Mouse (Mus musculus): ENCODE measurements around the gene Herc2. TPM values are rescaled to one million over a fixed set of nuclear protein-coding genes. Genes with fewer than 3 reads are reported as not detected.

The Herc2 gene
- polyA plus RNA-seq, 1 experiment from 2014 or later, result 37.6 TPM

- H3K27me3 ChIP-seq, result no peaks in the 10 kb centered on the region
- 89% methylated on average over 3 of the region's 3 CpGs for WGBS
- no peaks in the 10 kb centered on the region for H3K4me1 ChIP-seq
- no peak overlapping the region for H3K4me3 ChIP-seq
- no peak for ATAC-seq (ENCODE audit: low FRiP score, low read depth)
- H3K4me2 ChIP-seq (replicated peaks), result no peak overlapping the region
- H3K27ac ChIP-seq (replicated peaks), result no peak overlapping the region
- H3K9ac ChIP-seq (replicated peaks), result no peak overlapping the region
- H3K9me3 ChIP-seq, result no peaks in the 10 kb centered on the region
- peaks cover 64% of the 10 kb centered on the region for H3K36me3 ChIP-seq
Measured at GRCm38 (mm10) chr7:56089097-56089496, 39.1 kb downstream of the Herc2 start.

DNA sequence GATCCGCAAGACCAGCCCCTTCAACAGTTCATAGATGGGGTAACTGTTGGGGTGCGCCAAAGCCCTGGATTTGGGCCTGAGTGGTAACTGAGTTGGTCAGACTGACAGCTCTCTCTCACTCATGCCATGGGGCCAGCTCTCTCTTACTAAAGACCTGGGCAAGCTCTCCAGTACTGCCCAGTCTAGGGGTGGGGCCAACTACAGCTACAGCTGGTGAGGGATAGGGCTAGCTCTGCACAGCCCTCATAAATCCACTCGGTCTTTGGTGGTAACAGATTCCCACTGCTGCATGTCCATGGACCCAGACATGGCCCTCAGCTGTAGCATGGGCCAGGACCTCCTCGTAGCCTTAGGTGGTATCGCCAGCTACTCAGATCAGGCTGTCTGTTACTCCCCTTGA, 41.4 kb downstream of the Herc2 start:
- no peak for ATAC-seq (ENCODE audit: low FRiP score, low read depth)
- no peaks in the 10 kb centered on the region for H3K9me3 ChIP-seq
- H3K4me2 ChIP-seq (replicated peaks), result no peak overlapping the region
- H3K27ac ChIP-seq (replicated peaks), result no peak overlapping the region
- no peaks in the 10 kb centered on the region for H3K27me3 ChIP-seq
- no peak overlapping the region for H3K9ac ChIP-seq (replicated peaks)
- H3K4me1 ChIP-seq, result no peaks in the 10 kb centered on the region
- no peak overlapping the region for H3K4me3 ChIP-seq
- peaks cover 72% of the 10 kb centered on the region for H3K36me3 ChIP-seq
- WGBS, result 97% methylated on average over 5 of the region's 5 CpGs

DNA sequence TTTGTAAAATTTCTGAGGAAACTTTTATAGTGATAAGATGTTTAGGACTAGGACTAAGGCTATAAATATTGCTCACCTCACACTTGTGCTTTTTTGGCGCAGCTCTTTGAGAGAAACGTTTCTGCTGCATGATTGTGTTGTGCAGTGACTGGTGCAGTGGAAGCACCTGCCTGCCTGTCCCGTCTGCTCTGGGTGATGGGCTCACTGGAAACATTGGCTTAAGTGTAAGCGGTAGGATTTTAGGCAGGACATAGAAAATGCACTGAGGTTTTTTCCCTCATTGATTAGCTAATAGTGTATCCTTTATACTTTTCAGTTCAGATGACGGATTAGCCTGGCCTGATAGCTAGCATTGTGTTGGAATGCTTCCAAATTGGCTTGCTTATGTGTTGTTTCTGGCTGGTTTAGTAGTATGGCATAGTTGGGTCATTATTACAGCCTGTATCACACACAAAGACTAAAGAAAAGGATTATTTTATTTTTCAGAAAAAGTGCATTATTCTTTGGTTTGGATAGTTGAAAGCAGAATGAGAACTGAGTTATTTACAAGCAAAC, 52.4 kb downstream of the Herc2 start:
- WGBS, result 88% methylated on average over 5 of the region's 5 CpGs
- no peak overlapping the region for H3K4me2 ChIP-seq (replicated peaks)
- H3K4me1 ChIP-seq, result no peaks in the 10 kb centered on the region
- H3K9ac ChIP-seq (replicated peaks), result no peak overlapping the region
- no peak for ATAC-seq (ENCODE audit: low FRiP score, low read depth)
- no peaks in the 10 kb centered on the region for H3K9me3 ChIP-seq
- H3K4me3 ChIP-seq, result no peak overlapping the region
- H3K27me3 ChIP-seq, result no peaks in the 10 kb centered on the region
- no peak overlapping the region for H3K27ac ChIP-seq (replicated peaks)
- H3K36me3 ChIP-seq, result peaks cover 65% of the 10 kb centered on the region

- Histone ChIP-seq H3K9ac (replicated peaks) (no peak overlapping the region), H3K27ac (replicated peaks) (no peak overlapping the region), H3K4me3 (no peak overlapping the region), H3K27me3 (no peaks in the 10 kb centered on the region), H3K4me2 (replicated peaks) (no peak overlapping the region), H3K36me3 (peaks cover 48% of the 10 kb centered on the region), H3K9me3 (no peaks in the 10 kb centered on the region), H3K4me1 (no peaks in the 10 kb centered on the region)
- ATAC-seq (ENCODE audit: low FRiP score, low read depth), result no peak
- 93% methylated on average over 6 of the region's 6 CpGs for WGBS
Measured at GRCm38 (mm10) chr7:56112999-56113398, 63.0 kb downstream of the Herc2 start.

- Histone ChIP-seq H3K9me3 (no peaks in the 10 kb centered on the region), H3K4me1 (no peaks in the 10 kb centered on the region), H3K9ac (replicated peaks) (no peak overlapping the region), H3K4me2 (replicated peaks) (no peak overlapping the region), H3K27me3 (no peaks in the 10 kb centered on the region), H3K27ac (replicated peaks) (no peak overlapping the region), H3K4me3 (no peak overlapping the region), H3K36me3 (peaks cover 38% of the 10 kb centered on the region)
- no peak for ATAC-seq (ENCODE audit: low FRiP score, low read depth)
- WGBS, result 84% methylated on average over 1 of the region's 1 CpGs
Measured at GRCm38 (mm10) chr7:56114148-56114547, 64.2 kb downstream of the Herc2 start.

- 89% methylated on average over 7 of the region's 7 CpGs for WGBS
- H3K36me3 ChIP-seq, result peaks cover 28% of the 10 kb centered on the region
- no peaks in the 10 kb centered on the region for H3K9me3 ChIP-seq
- no peak overlapping the region for H3K27ac ChIP-seq (replicated peaks)
- H3K27me3 ChIP-seq, result no peaks in the 10 kb centered on the region
- H3K4me2 ChIP-seq (replicated peaks), result no peak overlapping the region
- no peak overlapping the region for H3K9ac ChIP-seq (replicated peaks)
- H3K4me3 ChIP-seq, result no peak overlapping the region
- ATAC-seq (ENCODE audit: low FRiP score, low read depth), result no peak
- no peaks in the 10 kb centered on the region for H3K4me1 ChIP-seq
Measured at GRCm38 (mm10) chr7:56120968-56121367, 71.0 kb downstream of the Herc2 start.

GRCm38 (mm10) chr7:56121425-56121824, 71.4 kb downstream of the Herc2 start:
- no peak overlapping the region for H3K4me3 ChIP-seq
- H3K9ac ChIP-seq (replicated peaks), result no peak overlapping the region
- H3K27me3 ChIP-seq, result no peaks in the 10 kb centered on the region
- 96% methylated on average over 5 of the region's 5 CpGs for WGBS
- no peak for ATAC-seq (ENCODE audit: low FRiP score, low read depth)
- no peak overlapping the region for H3K4me2 ChIP-seq (replicated peaks)
- H3K4me1 ChIP-seq, result no peaks in the 10 kb centered on the region
- H3K9me3 ChIP-seq, result no peaks in the 10 kb centered on the region
- peaks cover 24% of the 10 kb centered on the region for H3K36me3 ChIP-seq
- H3K27ac ChIP-seq (replicated peaks), result no peak overlapping the region

DNA sequence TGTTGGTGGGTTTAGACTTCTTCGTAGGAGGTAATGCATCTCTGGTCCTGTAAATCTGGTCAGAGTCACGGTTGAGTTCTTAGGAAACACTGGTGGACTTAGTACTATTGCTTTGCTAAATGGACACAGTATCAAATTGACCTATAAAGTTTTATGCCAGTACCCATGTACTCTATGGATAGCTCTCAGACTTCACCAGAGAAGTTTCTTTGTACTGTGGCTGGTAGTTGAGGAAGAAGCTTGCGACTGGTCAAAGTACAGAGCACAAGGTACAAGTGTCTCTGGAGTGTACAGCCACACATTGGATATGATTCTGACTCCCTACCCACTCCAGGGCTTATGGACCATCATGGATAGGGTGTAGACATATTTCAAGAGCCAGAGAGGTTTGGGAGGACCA, 78.1 kb downstream of the Herc2 start:
- Histone ChIP-seq H3K36me3 (peaks cover 31% of the 10 kb centered on the region), H3K4me3 (no peak overlapping the region), H3K4me2 (replicated peaks) (no peak overlapping the region), H3K27me3 (no peaks in the 10 kb centered on the region), H3K4me1 (no peaks in the 10 kb centered on the region), H3K9ac (replicated peaks) (no peak overlapping the region), H3K27ac (replicated peaks) (no peak overlapping the region), H3K9me3 (no peaks in the 10 kb centered on the region)
- ATAC-seq (ENCODE audit: low FRiP score, low read depth), result no peak
- 99% methylated on average over 3 of the region's 3 CpGs for WGBS

GRCm38 (mm10) chr7:56129577-56129976, 79.6 kb downstream of the Herc2 start:
- H3K9ac ChIP-seq (replicated peaks), result no peak overlapping the region
- no peak for ATAC-seq (ENCODE audit: low FRiP score, low read depth)
- H3K27ac ChIP-seq (replicated peaks), result no peak overlapping the region
- H3K4me1 ChIP-seq, result no peaks in the 10 kb centered on the region
- no peak overlapping the region for H3K4me3 ChIP-seq
- 97% methylated on average over 3 of the region's 3 CpGs for WGBS
- no peaks in the 10 kb centered on the region for H3K9me3 ChIP-seq
- H3K36me3 ChIP-seq, result peaks cover 37% of the 10 kb centered on the region
- no peaks in the 10 kb centered on the region for H3K27me3 ChIP-seq
- H3K4me2 ChIP-seq (replicated peaks), result no peak overlapping the region

DNA sequence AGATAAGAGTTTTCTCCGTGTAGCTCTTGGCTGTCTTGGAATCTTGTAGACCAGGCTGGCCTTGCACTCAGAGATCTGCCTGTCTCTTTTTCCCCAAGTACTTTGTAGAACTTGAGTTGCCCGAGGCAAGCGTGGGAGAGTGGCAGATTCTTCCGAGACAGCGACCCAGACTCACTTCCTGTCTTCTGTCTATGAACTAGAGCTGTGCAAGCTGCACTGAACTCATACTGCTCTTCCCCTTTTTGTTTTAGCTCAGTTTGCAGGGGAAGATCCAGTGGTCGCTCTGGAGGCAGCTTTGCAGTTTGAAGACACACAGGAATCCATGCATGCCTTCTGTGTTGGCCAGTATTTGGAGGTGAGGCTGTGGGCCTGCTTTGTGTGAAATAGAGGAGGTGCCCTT, 81.6 kb downstream of the Herc2 start:
- no peaks in the 10 kb centered on the region for H3K9me3 ChIP-seq
- no peak overlapping the region for H3K4me2 ChIP-seq (replicated peaks)
- H3K4me1 ChIP-seq, result no peaks in the 10 kb centered on the region
- H3K4me3 ChIP-seq, result no peak overlapping the region
- no peak overlapping the region for H3K27ac ChIP-seq (replicated peaks)
- WGBS, result 87% methylated on average over 6 of the region's 6 CpGs
- H3K27me3 ChIP-seq, result no peaks in the 10 kb centered on the region
- peaks cover 50% of the 10 kb centered on the region for H3K36me3 ChIP-seq
- ATAC-seq (ENCODE audit: low FRiP score, low read depth), result no peak
- no peak overlapping the region for H3K9ac ChIP-seq (replicated peaks)

DNA sequence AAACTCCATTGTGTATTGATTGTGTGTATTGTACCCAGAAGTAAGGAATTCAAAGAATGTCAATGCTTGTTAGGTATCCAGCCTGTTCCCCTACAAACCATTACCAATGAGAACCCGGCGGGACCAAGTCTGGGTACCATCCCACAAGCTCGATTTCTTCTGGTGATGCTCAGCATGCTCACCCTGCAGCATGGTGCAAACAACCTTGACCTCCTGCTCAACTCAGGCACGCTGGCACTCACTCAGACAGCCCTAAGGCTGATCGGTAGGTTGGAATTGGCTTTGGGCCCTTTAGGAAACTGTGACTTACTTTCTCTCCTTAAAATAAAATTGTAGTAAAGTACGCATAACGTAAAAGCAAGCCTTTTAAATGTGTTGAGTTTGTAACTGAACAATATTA, 88.7 kb downstream of the Herc2 start:
- H3K27me3 ChIP-seq, result no peaks in the 10 kb centered on the region
- no peaks in the 10 kb centered on the region for H3K4me1 ChIP-seq
- peaks cover 43% of the 10 kb centered on the region for H3K36me3 ChIP-seq
- 91% methylated on average over 7 of the region's 7 CpGs for WGBS
- no peak overlapping the region for H3K4me3 ChIP-seq
- no peak overlapping the region for H3K27ac ChIP-seq (replicated peaks)
- no peak overlapping the region for H3K4me2 ChIP-seq (replicated peaks)
- ATAC-seq (ENCODE audit: low FRiP score, low read depth), result no peak
- no peaks in the 10 kb centered on the region for H3K9me3 ChIP-seq
- H3K9ac ChIP-seq (replicated peaks), result no peak overlapping the region

- H3K9ac ChIP-seq (replicated peaks), result no peak overlapping the region
- H3K4me3 ChIP-seq, result no peak overlapping the region
- no peaks in the 10 kb centered on the region for H3K27me3 ChIP-seq
- H3K9me3 ChIP-seq, result no peaks in the 10 kb centered on the region
- H3K36me3 ChIP-seq, result peaks cover 57% of the 10 kb centered on the region
- H3K27ac ChIP-seq (replicated peaks), result no peak overlapping the region
- H3K4me2 ChIP-seq (replicated peaks), result no peak overlapping the region
- 97% methylated on average over 3 of the region's 3 CpGs for WGBS
- no peak for ATAC-seq (ENCODE audit: low FRiP score, low read depth)
- H3K4me1 ChIP-seq, result no peaks in the 10 kb centered on the region
Measured at GRCm38 (mm10) chr7:56146424-56146823, 96.4 kb downstream of the Herc2 start.

DNA sequence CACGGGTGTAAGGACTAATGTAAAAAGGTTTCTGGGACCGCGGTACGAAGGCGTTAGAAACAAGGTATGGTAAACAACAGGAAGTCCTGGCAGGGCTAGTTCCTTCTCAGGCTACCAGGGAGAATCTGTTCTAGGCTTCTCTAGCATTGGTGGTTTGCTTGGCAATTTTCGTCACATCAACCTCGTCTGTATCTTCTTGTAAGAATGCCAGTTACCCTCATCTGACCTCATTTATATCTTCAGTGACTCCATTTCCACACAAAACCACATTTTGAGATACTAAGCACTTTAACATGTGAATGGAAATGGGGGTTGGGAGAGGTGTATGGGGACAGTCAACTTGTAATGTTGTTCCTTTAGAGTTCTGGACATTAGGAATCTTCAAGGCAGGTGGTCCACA, 98.9 kb downstream of the Herc2 start:
- H3K4me2 ChIP-seq (replicated peaks), result no peak overlapping the region

More for the DNA sequence above, 98.9 kb downstream of the Herc2 start:
- Histone ChIP-seq H3K4me1 (no peaks in the 10 kb centered on the region), H3K9ac (replicated peaks) (no peak overlapping the region), H3K9me3 (no peaks in the 10 kb centered on the region), H3K36me3 (peaks cover 72% of the 10 kb centered on the region), H3K27ac (replicated peaks) (no peak overlapping the region), H3K27me3 (no peaks in the 10 kb centered on the region), H3K4me3 (no peak overlapping the region)
- 96% methylated on average over 7 of the region's 7 CpGs for WGBS
- ATAC-seq (ENCODE audit: low FRiP score, low read depth), result no peak

Measured in midbrain, embryonic 12.5 days (tissue).